Mouse (Mus musculus) T-helper 2 cell (primary cell): ENCODE data around the gene Tut7.
"Not testable (repeated sequence)": the region's sequence is repeated elsewhere in the genome, so short reads cannot be mapped to it uniquely, and the experiment has no call there.

Source experiments
- in situ Hi-C: fragments of 300-600 bp; cut with MboI, MseI; formaldehyde crosslinking; loops from one replicate; pipeline ENCODE4 v1.15.1; 2025; ENCODE audit warnings: high pct_unique_total_duplicates

Tut7 gene

DNA sequence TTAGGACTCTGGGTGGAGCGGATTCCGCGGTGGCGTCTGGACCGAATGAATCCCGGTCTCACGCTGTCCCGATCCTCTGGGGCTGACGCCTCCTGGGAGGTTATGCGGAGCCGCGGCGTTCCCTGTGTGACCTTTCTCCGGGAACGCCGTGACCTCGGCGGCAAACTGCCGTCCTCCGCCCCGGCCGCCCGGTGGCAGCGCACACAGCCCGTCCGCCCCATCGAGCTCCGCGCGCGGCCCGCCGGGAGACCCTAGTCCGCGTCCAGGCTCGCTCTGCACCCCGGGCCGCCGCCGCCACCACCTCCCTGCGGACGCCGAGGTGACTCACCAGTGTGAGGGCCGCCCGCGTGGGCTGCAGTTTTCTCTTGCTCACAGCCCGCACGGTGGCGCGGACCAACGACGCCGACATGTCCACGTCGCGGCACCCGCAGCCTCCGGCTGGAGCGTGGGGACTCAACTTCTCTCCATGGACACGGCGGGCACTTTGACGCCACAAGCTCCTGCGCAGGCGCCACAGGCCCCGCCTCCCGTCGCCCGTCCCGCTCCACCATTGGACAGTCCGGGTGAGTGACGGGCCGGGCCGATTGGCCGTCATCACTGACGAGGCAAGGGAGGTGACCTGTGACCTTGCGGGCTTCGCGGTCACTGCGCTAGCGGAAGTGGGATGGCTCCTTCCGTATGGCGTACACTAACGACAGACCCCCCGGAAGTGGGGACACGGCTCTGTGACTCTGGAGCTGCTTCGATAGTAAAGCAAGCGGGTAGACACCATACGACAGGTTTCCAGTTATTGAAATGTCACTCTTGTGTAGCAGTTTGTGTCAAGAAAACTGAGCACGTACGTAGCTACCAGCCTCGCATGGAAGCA, 53.4 kb downstream of the Tut7 start, which contains the start of gene Isca1:
Gene Isca1, minus strand, starts transcription at position 515 of the 868 bp plus-strand sequence.
- in situ Hi-C loops: no loop called here

DNA sequence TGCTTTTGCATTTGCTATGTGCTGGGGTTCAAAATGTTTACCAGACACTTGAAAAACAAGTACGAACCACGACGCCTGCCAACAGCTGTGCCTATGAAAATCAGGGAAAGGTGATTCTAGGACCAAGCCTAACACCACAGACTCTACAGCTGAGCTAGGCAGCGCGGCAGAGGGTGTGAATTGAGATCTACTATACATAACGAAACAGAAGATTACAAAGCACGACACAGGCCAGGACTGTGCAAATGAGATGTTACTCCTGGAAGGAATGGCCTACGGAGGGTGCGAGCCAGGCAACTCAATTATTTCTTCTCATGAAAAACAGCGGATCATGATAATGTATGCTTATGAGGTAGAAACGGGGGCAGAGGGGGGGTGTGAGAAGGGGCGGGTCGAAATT, 54.4 kb downstream of the Tut7 start:
- in situ Hi-C loops: no loop called here

DNA sequence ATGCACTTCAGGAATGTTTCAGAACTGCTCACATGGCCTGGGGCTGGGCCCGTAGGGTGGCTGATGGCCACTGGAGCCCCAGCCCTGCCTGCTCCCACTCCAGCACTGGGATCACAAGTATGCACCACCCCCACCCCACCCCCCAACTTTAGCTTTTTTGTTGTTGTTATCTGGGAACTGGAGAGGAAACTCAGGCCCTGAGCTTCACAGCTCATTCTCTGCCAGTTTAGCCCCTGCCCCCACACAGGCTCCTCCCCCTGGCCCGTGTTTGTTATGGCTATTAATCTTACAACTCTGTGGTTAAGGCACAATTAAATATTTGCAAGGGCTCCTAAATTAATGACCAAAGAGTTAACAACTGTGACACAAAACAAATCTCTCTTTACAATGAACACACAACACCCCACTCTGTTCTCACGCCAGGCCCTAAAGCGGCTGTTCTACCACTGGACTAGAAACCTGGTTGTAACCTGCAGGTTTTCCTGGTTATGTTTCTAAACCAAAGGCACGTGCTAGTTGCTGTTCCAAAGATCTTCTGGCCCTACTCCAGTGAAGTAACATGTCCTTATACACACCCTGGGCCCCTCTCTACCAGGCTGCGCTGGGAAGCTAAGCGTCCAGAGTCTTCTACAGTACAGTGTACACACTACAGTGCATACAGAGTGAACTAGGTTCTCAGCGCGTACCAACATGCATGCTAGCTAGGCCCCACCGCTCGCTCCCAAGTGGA, 56.0 kb downstream of the Tut7 start:
- in situ Hi-C loops: no loop called here

DNA sequence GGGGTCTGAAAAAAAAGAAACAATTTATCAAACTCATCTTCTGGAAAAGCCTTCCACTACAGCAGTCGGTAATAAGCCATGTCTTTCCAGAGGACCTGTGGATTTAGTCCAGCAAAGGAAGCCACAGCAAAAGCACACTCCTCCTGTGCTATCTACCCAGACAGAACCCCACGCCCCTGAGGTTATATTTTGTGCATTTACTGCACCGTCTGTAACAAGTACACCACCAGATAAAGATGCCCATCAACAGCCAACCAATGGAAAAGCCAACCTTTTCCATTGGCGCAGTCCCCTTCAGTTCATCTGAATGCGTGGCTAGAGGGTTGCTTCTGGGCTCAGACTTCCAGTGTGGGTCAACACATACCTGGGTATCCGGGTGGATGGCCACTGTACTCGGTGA, 60.2 kb downstream of the Tut7 start:
- in situ Hi-C loops: no loop called here

DNA sequence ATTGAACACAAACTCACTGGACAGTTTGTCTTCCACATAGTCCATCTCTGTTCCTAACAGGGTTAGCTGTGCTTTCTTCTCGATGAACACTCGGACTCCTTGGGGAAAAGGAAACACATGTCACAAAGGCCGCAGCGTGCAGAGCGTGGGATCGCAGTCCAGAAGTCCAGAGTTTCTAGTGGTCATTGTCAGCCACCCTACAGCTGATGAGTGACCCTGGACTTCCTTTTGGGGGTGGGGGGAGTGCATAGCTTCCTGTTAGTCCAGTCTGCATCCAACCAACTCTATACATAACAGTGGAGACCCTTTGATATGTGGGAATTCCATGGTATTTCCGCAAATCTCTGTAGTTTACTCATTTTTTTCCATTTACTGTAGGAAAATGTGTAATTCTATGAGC, 66.0 kb downstream of the Tut7 start:
- in situ Hi-C loops: no loop called here

DNA sequence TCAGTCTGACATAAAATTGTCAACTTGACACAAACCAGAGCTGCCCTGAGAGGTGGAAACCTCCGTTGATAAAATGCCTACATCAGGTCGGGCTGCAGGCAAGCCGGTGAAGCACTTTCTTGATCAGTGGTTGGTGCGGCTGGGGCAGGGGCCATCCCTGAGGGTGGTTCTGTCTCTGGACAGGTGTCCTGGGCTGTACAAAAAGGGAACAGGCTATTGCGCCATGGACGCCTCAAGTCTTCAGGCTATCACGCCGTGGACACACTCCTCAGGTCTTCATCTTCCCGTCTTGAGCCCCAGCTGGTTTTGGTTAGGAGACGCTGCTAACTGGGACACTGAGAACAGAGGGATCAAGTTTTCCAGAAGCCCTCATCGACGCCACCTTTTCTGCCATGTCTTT, 72.6 kb downstream of the Tut7 start:
- in situ Hi-C loops: no loop called here

DNA sequence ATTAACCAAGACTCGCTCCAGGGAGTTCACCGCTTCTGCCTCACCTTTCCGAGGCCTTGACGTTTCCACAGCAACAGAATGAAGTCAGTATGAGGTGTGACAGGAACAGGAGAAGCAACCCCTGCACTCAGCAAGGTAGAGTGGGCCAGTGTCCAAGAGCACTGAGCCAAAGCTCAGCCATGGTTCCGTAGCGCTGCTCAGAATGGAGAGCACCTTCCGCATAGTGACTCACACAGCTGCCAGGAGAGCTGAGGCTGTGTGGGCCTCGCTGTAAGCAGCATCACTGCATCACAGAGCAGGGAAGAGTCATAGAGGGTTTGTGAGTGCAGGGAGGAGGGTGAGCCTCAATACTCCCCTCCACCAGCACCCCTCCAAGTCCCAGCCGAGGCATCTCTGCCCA, 76.2 kb downstream of the Tut7 start, which contains the start of gene 1700014D04Rik:
Gene 1700014D04Rik, minus strand, starts transcription at position 42 of the 400 bp plus-strand sequence.
- in situ Hi-C loops: no loop called here

DNA sequence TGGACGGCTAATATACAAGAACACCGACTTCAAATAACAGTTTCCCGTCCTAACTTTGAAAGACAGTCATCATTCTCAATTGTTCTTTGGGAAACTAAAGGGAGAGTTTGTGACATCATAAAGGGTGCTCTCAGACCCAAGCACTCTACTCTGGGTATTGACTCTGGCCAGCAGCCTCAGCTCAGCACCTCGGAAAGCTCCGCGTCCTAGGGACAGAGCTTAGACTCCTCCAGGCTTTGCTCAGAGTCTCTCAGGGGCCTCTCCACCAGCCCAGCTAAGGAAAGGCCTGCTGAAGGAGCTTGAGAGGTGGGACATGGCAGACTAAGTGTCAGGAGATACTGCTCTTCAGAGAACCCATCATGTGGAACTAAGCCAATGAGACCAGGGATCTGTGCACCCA, 76.8 kb downstream of the Tut7 start:
- in situ Hi-C loops: no loop called here

DNA sequence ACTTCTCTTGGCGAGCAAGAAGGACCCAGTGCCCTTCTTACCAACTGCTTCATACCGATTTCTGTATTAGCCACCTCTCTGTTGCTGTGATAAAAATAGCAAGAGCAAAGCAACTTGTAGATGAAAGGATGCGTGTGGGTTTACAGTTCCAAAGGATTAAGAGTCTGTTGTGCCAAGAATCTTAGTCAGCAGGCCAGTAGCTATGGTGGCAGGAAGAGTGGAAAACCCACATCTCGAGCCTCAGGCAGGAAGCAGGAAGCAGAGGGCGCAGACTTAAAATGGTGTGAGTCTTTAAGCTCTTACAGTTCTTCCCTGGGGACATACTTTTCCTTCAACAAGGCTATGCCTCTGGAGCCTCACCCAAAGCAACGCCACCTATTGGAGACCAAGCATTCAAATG, 77.5 kb downstream of the Tut7 start:
- in situ Hi-C loops: no loop called here

DNA sequence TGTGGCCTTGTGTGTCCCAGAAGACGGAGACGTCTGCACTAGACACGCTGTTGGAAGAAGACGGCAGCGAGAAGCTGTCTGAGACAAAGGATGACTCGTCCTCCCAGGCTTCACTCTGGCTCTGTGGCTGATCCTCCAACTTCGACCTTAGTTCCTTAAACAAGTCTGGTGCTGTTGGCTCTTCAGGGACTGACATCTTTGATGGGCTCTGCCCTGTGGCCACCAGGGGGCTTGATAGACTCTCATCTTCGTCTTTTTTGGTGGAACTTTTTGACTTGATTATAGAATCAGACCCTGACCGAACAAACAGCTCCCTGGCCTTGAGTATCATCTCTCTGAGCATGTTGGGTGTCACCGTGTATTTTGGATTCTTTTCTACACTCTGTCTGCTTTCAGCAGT, 81.2 kb downstream of the Tut7 start:
- in situ Hi-C loops: loop anchor here (5.0 kb wide), 1 partner anchor 39 kb away; no protein-coding TSS in a partner anchor

DNA sequence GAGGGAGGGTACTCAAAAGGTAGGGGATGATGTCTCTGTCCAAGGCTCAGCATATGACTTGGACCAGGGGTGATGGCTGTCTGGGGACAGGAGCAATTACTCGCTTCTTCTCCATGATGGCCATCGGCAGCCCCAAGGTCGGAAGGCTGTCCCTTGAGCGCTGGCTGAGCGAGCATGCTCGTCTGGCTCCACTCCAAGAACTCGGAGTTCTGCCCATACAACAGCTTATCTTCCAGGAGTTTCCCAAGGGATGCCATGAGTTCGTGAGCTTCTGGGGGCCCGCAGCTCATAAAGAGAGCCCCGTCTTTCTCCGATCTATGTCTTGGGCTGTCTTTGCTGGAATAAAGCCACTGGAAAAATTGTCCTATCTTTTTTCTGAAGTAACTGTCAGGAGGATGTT, 81.9 kb downstream of the Tut7 start:
- in situ Hi-C loops: loop anchor here (5.0 kb wide), 1 partner anchor 39 kb away; no protein-coding TSS in a partner anchor

DNA sequence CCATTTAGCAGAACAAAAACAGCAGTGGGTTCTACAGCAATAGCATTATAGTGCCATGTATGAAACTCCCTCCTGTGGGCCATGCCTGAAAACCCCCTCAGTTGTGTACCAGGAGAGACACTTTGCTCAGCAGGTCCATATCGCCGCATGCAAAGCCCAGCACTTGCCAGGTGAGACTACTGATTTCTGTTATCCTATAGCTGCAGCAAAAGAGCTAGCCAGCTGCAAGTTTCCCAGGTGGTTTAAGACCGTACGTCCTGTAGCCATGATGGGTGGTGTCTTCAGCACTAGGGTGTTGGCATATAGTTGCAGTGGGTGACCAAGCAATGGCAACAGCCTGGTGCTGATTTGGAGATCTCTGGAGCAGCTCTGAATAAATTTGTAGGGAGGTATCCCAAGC, 83.5 kb downstream of the Tut7 start:
- in situ Hi-C loops: loop anchor here (10.0 kb wide), 1 partner anchor 315 kb away; no protein-coding TSS in a partner anchor

DNA sequence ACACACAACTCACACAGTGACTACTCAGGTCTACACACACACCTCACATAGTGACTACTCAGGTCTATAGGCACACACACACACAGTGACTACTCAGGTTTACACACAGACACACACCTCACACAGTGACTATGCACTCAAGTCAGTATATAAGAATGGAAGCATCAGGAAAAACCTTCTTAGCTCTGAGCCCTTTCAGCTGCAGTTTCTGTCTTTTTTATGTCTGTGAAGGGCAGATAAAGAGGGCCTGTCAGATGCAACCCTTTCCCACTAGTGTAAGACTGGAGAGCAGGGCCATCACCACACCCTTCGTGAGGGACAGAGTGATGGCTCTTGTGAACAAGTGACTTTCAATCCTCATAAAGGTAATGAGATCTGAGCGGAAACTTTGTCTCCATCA, 84.5 kb downstream of the Tut7 start:
- in situ Hi-C loops: loop anchor here (10.0 kb wide), 1 partner anchor 314 kb away; no protein-coding TSS in a partner anchor

DNA sequence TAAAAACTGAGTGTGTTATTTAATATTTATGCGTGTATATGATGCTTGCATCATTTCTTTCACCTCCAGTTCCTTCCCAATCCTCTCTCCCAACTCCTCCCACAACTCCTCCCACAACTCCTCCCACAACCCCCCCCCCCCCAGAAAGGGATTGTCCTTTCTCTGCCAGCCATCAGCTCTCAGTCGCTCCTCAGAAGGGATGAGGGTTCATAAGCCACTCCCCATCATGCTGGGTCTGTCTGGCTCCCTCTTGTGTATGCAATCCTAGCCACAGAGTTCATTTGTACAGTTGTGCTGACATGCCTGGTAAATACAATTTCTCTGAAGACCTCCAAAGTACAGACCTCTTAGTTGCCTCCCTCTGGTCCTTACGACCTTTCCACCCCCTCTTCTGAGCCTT, 87.8 kb downstream of the Tut7 start:
- in situ Hi-C loops: loop anchor here (10.0 kb wide), 1 partner anchor 310 kb away; no protein-coding TSS in a partner anchor

DNA sequence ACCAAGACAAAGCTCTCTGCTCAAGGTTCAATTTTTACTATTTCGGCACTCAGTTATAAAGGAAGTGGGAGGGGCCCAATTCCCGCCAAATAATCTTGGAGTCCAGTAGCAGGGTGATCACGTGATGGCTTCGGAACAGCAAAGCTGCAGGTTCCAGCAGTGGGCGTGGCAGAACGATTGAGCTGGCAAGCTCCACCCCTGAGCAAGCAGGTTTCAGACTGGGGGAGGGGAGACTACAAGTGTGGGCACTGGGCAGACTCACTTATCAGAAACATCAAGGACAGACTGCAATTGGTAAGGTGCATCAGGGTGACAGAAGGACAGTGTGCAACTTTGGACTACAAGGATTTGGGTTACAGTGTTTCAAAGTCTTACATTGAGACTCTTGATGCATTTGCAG, 88.6 kb downstream of the Tut7 start:
- in situ Hi-C loops: loop anchor here (10.0 kb wide), 1 partner anchor 310 kb away; no protein-coding TSS in a partner anchor

DNA sequence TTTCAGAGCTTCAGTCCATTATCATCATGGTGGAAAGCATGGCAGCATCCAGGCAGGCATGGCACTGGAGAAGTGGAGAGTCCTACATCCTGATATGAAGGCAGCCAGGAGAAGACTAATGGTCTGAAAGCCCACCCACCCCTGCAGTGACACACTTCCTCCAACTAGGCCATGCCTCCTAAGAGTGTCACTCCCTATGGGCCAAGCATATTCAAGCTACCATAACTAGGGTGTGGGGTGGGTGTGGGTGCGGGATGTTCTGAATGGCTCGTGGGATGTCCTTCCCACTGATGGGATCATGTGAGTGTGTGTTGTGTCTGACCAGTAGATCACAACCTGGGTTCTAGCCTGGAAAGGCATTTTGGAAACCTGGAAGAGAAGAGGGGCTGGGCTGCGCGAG, 89.0 kb downstream of the Tut7 start:
- in situ Hi-C loops: loop anchor here (10.0 kb wide), 1 partner anchor 309 kb away; no protein-coding TSS in a partner anchor

DNA sequence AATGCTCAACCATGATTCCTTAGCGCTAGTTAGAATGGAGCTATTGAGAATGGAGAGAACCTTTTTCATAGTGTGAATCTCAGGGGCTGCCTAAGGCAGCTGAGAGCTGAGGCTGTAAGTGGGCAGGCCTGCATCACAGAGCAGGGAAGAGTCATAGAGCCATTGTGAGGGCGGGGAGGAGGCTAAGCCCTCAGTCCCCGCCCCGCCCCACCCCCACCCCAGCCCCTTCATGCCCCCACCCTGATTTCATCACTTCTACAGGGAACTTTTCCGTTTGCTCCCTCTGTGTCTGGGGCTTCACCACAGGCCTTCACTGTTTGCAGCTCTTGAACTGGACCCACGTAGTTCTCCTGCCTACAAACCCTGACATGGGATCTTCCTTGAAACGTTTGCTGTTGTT, 91.3 kb downstream of the Tut7 start, which contains the start of gene Spata31d1d:
Gene Spata31d1d, minus strand, starts transcription at position 101 of the 400 bp plus-strand sequence.
- in situ Hi-C loops: loop anchor here (10.0 kb wide), 1 partner anchor 307 kb away; no protein-coding TSS in a partner anchor

DNA sequence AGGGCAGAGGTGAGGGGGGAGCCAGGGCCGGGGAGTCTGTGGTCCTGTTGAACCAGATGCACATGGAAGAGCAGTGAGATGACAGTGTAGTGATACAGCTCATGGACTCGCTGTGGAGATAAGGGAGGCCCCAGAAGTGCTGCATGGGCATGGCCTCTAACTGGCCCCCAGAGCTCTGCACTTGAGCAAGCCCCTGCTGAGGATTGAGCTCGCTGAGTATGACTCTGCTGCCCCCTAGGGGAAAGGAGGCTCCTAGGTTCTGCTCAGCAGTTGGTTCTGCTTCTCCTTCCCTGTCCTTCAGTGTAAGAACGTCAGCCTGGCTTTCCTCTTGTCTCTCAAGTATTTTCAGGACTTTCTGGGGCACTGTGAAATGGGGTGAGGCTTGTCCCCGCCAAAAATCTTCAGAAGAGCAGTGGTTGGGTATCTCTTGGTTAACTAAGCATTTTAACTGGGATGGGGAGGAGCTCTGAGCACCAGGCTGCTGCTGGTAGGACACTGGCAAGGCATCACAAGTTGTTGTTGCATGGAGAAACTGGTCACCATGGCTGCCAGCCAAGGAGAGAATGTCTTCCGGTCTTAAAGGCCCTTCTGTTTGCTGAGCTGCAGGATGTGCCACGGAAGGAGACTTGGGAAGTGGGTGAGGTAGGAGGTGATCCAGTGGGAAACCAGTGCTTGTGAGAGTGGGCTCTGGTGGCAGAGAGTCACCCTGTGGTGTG, 94.4 kb downstream of the Tut7 start:
- in situ Hi-C loops: loop anchor here (5.0 kb wide), 1 partner anchor 56 kb away; no protein-coding TSS in a partner anchor

DNA sequence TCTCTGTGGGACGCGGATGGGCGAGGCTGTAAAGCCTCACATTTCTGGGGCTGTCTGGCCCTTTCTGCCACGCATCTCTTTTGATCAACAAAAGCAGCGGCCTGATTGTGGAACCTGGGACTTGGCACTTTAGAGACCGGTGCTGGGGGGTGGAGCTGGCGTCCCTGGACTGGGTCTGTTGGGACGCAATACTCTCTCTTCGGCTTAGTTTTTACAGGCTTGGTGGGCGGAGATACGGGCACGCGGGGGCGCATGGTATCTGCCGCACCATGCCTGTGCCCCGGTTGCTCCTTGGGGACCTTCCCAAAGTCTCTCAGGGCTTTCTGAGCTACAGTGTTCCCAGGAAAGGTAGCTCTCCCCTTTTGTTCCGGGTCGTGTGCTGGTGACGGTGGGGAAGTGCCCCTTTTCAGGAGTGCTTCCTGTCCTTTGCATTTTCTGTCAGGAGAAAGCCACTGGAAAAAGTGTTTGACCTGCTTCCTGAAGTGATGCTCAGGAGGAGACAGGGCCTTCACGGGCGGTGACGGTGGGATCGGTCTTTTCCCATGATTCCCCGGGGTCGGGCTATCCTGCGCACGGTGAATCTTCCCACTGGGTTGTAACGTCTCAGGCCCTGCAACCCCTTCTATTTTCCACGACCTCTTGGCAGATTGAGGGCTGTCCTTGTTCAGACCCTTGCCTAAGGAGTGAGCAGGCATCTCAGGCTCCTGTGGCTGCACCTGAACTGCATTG, 96.6 kb downstream of the Tut7 start:
- in situ Hi-C loops: loop anchor here (5.0 kb wide), 1 partner anchor 54 kb away; no protein-coding TSS in a partner anchor

DNA sequence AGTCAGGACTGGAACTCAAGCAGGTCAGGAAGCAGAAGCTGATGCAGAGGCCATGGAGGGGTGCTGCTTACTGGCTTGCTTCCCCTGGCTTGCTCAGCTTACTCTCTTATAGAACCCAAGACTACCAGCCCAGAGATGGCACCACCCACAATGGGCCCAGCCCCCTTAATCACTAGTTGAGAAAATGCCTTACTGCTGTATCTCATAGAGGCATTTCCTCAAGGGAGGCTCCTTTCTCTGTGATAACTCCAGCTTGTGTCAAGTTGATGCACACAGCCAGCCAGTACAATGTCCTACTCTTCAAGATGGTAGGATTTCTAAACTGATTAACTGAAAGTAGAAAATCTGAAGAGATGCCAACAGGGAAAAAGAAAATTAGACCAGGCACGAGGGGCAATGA, 100.9 kb downstream of the Tut7 start:
- in situ Hi-C loops: not testable (repeated sequence)
